16 mouse cellular contexts compared by ENCODE assay signal in genomic region chr13:6153657-6154056, GRCm38 (mm10).
A peak's percentile ranks its signal among the peaks of the same experiment; 100 is the strongest.
DNase-seq lines count a peak whose midpoint lies in the region.
"Had no signal": no experiment of that assay in that cellular context is flagged by ENCODE, and none has a peak within 500 bp of the region (broad histone marks: within the 10 kb centered on the region; RNA-seq: fewer than 3 reads in every experiment).

No protein-coding gene starts in this region.

- no peaks in the 10 kb centered on the region for H3K36me3 ChIP-seq in heart, embryonic 10.5 days
- H3K36me3 ChIP-seq: embryonic facial prominence, embryonic 13.5 days; hindbrain, embryonic 15.5 days; limb, embryonic 12.5 days; liver, embryonic 13.5 days had no signal

- no peaks in the 10 kb centered on the region for H3K4me1 ChIP-seq in heart, embryonic 10.5 days
- H3K4me1 ChIP-seq: liver, embryonic 13.5 days had no signal

- no peak overlapping the region for H3K4me3 ChIP-seq in heart, embryonic 10.5 days
- H3K4me3 ChIP-seq: embryonic facial prominence, embryonic 13.5 days; hindbrain, embryonic 15.5 days; layer of hippocampus, adult 2 months; limb, embryonic 12.5 days; liver, embryonic 13.5 days had no signal

- H3K9me3 ChIP-seq in heart, embryonic 10.5 days: no peaks in the 10 kb centered on the region
- H3K9me3 ChIP-seq: embryonic facial prominence, embryonic 13.5 days; hindbrain, embryonic 15.5 days; limb, embryonic 12.5 days; liver, embryonic 13.5 days had no signal

- H3K27ac ChIP-seq in heart, embryonic 10.5 days: no peak overlapping the region
- H3K27ac ChIP-seq: embryonic facial prominence, embryonic 13.5 days; hindbrain, embryonic 15.5 days; layer of hippocampus, adult 2 months; limb, embryonic 12.5 days; liver, embryonic 13.5 days had no signal

- DNase-seq in cerebellum, postnatal 14 days: peak; percentile 82 to 90
- DNase-seq in cerebellum, adult 18-20 months: no peak
- peak; percentile 1 for DNase-seq in heart, adult 8-10 months (ENCODE audit: low spot score)
- no peak for DNase-seq in heart, embryonic 10.5 days (ENCODE audit: low spot score)
- DNase-seq in 416B (ENCODE audit: low read depth): peak; percentile 60
- DNase-seq in gonadal fat pad, adult 2 months (ENCODE audit: low read depth): peak; percentile 13
- no peak for DNase-seq in neural tube, embryonic 10.5 days (ENCODE audit: extremely low spot score, low spot score)
- no peak for DNase-seq in left cerebral cortex, adult 9 months (ENCODE audit: low spot score in 2 of 2)
- DNase-seq: kidney, adult 18-20 months; kidney, postnatal 10 days; liver, embryonic 13.5 days; thymus, postnatal 25 days had no signal

- 71% methylated on average over 4 of the region's 4 CpGs for WGBS in heart, embryonic 10.5 days

- no peaks in the 10 kb centered on the region for H3K27me3 ChIP-seq in heart, embryonic 10.5 days (ENCODE audit: insufficient read depth, poor library complexity, severe bottlenecking)
- H3K27me3 ChIP-seq: embryonic facial prominence, embryonic 13.5 days; hindbrain, embryonic 15.5 days; limb, embryonic 12.5 days; liver, embryonic 13.5 days had no signal

Comparison
In these comparisons a context has a peak if more than half of its experiments do, and no peak if none do; other contexts are left out.
1. DNase-seq: peak in cerebellum, postnatal 14 days (2 of 2), heart, adult 8-10 months (single experiment), 416B (single experiment) and gonadal fat pad, adult 2 months (single experiment); none in cerebellum, adult 18-20 months (0 of 2), heart, embryonic 10.5 days (single experiment), neural tube, embryonic 10.5 days (single experiment) and left cerebral cortex, adult 9 months (0 of 2).